Mouse (Mus musculus): ENCODE data around the gene Exoc3l2.

DNA sequence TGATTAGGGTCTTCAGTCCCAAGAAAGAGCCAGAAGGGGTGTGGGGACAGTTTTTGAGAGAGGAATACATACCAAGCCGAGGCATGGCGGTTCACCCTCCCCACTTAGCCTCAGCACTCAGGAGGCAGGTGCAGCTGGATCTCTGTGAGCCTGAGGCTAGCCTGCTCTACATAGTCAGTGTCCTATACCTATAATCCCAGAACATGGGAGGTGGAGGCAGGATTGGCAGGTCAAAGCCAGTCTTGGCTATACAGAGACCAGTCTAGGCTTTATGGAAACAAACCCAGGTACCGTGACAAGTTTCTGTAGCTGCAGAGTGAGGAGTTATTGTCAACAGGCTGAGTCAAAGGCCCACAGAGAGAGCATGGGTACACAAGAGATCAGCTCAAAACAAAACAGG is 40.0 kb upstream of the Exoc3l2 start:
- no peak for TF ChIP-seq POLR2A (IDR thresholded peaks at IDR 0.05; ENCODE audit: insufficient read depth, low read depth, low read length)
- TF ChIP-seq CTCF (IDR thresholded peaks at IDR 0.05; ENCODE audit: insufficient read depth, low read depth, low read length), result no peak
